Mouse (Mus musculus) left cerebral cortex, adult 8-10 months (tissue): ENCODE data around the gene Ehbp1l1. TPM values are rescaled to one million over a fixed set of nuclear protein-coding genes. Genes with fewer than 3 reads are reported as not detected.

Experiments
- DNase-seq, 2 experiments: peaks; one replicate each; pipeline ENCODE4 v3.0.0; 2022; ENCODE audit warnings: low spot score in 2 of 2
- total RNA-seq, 4 experiments: library from RNA; stranded (reverse); gene quantifications; 2 replicates each; pipeline ENCODE4 v1.2.4; 2022

Gene Ehbp1l1
- total RNA-seq, 4 experiments from 2014 or later = 15.8 to 22.9 (median 19.9) TPM

GRCm38 (mm10) chr19:5734325-5734724 lies 8.2 kb upstream of the Ehbp1l1 start:
- DNase-seq = no peak

DNA sequence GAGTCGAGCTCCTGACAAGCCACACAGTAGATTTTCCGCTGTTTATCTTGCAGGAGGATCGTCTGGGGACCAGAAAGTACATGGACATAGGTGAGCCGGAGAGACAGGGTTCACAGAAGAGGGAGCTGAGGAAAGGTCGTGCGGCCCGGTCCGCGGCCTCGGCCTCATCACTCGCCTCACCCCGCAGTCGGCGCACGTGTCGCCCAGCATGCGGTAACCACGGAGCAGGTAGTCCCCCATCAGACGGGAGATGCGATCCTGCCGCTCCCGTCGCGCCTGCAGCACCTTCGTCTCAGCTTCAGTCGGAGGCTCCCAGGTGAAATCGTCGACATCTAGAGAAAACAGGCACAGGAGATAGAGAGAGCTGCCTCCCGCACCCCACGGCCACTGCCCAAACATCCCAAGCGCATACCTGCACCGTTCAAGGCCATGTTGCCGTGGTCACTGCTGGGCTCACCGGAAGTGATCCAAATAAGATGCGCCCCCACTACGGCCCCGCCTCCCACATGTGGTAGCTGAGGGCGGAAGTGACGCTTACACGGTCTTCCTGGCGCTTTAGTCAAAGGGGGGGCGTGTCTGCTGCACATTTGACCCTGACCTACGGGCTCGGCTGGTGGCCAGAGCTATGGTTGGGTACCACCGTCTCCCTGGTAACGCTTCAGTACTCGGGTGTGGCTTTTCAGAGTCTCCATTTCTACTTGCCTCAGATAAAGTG lies 5.3 kb upstream of the Ehbp1l1 start:
- peak; percentile 82 to 91 for DNase-seq

DNA sequence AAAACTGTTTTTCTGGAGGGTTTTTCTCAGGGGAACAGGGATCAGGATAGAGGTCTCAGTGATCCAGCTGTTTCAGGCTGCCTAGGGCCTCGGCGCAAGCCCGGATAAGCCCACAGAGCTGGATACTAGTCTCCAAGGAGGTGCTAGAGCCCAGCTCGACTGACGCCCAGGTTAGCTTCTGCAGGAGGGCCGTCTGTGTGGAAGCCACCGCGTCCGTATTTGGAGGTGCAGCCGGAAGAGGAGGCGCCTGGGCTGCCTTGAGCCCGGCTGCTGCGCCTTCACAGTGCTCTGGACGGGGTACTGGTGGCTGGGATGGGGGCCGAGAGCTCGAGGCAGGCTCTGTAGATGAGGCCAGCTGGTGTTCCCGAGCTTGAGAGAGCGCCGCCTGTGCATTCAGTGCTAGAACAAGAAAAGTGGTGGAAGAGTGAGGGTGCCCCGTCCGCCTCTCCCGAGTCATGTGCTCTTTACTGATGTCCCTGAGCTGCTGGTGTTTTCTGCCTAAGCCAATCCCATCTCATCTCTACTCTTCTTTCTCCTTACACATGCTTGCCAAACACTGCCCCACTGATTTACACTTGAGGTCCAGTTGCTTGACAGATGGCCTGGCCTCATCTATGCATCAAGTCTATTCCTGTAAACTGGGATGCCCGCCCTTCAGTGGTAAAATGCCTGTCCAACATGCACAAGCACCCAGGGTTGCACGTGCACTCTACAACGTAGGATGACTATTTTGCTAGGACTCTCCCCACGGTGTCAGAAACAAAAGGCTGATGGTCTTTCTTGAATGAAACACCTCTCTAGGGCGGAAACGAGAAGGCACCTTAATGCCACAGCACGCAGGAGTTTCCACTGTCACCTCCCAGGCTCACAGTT lies 4.4 kb upstream of the Ehbp1l1 start:
- no peak for DNase-seq

DNA sequence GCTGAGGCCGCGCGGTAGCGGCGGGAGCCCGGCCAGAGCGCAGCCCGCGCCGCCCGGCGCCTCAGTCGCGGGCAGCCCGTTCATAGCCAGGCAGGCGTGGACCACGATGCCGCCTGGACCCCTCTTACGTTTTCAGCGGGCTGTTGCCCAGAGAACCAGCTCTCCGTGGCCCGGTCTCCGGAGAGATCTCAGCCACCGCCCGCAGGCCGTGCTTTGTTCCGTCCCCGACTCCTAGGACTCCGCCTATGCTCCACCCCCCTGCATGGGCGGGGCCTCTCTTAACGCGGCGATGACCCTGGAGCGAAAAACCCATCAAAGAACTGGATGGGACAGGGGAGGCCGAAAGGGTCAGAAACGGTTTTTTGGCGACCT lies 3.3 kb upstream of the Ehbp1l1 start, which contains the start of gene Fam89b:
Gene Fam89b, minus strand, starts transcription at position 210 of the 372 bp plus-strand sequence.
- peak; percentile 68 to 69 for DNase-seq

DNA sequence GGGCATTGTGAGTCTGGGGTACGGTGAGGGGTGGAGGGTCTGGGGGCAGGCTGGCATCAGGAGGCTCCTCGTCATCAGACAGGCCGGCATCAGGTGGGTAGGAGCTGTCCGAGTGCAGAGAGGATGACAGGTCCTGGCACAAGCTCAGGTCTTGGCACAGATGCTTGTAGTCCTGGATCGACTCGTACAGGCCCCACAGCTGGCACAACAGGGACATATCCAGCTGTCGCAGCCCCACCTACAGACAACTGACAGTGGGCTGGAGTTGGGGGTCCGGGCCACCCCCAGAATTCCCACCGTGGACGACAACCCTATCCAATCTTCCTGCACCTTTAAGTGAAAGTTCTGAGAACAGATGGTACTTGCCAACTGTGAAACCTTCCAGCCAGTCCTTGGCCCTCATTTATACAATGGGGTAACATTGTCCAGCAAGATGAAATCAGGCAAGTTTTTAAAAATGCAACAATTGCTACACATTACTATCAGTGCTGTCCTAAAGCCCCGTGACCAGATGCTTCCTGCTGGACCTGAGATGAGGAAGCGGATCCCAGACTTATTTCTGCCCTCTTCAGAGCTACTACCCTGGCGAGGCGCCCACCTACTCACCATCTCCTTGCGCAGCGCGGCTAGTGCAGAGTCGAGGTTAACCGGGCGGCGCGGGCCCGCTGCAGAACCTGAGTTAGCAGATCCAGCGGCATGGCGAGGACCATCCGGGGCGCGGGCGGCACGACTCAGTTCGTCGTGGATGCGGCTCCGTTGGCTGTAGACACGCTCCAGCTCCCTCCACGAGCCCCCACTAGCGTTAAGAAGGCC lies 2.7 kb upstream of the Ehbp1l1 start:
- DNase-seq = no peak

DNA sequence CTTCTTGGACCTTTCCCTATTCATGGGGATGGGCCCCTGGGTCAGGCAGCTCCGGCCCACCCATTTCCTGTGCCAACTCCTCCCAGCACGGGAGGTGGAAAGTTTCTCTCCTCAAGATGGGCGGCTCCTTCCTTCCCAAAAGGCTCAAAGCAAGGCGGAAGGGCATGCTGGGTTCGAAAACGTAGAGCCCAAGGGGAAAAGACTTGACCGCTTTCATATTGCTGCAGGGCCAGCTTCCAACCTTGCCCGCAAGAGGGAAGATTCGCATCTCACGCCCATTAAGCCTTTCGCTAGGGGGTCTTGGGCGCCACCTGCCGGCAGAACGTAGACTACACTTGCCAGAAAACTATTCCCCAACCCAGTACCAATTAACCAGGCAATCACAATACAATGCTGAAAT lies 1.6 kb upstream of the Ehbp1l1 start:
- DNase-seq = peak in 1 of 2 experiments; percentile 90

DNA sequence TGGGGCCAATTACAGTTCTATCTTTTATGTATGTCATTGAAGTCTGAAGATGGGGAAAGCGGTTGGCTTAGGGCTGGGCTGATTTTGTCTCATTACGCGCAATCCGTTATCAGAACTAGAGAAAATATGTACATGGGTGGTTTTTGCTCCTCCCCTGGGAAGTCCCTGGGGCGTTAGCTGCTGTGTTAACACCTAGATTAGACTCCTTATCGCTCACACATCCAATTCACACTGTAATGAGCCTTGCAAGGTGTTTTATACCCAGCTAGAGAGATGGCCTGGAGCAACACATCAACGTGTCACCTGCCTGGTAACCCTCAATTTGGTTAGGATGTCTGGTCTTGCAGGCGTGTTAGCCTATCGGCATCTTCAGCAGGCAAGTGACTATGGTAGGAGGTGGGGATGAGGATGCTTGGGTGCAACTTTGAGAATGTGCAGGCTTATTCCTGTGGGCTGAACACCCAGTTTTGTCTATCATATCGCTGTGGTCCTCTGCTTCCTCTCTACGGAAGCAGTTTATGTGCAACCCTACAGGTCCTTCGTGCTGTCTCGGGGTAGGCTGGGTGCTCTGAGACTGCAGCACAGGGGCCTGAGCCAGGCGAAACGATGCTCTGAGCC lies 953 bp upstream of the Ehbp1l1 start:
- DNase-seq = no peak

- no peak for DNase-seq
Observed at GRCm38 (mm10) chr19:5725029-5725707, 949 bp downstream of the Ehbp1l1 start.

GRCm38 (mm10) chr19:5724549-5724941 lies 1.6 kb downstream of the Ehbp1l1 start:
- DNase-seq = no peak

DNA sequence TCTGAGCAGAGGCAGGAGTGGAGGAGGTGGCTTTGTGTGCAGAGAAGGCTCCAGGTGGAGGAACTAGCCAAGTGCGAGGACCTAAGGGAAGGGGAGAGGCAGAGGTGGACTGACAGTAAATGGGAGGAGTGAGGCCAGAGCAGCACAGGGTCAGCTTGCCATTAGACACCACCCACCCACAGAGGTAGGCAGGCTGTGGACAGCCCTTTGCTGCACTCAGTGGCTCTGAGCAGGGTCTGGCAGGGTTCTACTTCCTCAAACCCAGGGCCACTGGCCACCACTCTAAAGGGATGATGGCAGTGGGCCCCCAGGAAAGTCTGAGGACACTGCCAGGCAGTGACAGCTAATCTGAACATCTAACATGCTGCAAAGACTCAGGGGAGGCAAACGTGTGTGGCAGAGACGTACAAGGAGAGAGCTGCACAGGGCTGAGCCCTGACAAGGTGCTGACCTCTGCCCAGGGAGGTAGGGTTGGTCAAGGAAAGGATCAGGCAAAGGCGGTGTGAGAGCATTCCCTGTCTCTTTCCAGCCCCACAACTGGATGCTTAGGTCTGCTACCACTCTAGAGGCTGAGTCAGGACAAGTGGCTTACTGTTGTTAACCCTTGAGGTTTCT lies 2.1 kb downstream of the Ehbp1l1 start:
- DNase-seq = no peak

GRCm38 (mm10) chr19:5722848-5723425 lies 3.2 kb downstream of the Ehbp1l1 start:
- DNase-seq = no peak

DNA sequence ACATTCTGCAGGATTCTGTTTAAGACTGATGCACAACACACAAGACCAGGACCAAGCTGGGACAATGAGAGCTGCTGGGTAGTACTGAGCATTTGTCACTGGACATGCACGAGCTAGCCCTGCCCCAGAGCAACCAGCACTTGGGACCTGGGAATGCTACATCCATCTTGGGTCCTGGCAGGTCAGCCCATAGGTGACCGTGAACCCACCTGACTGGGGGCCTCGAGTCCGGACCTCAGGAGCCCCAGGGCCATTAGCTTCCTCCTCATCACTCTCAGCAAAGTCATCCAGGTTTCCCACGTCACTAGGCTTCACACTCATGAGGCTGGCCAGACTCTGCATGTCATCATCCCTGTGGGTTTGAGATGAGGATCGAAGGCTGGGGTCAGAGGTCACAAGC lies 4.9 kb downstream of the Ehbp1l1 start:
- no peak for DNase-seq

DNA sequence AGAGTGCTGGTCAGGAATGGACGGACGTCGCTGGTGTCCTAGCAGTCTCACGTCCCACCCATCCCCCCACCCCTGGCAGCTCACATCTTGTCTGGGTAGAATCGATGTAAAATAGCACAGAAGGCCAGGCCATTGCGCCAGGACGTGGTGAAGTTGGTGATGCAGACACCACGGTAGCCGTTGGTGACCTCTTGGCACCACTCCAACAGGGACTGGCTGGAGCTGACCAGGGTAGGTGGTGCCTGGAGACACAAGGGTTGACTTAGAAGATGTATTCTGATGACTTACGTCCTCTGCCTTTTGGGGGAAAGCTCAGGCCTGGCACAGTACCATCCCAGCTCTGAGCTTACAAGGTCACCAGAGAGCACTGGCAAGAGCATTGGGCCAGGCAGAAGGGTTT lies 9.2 kb downstream of the Ehbp1l1 start:
- no peak for DNase-seq

- no peak for DNase-seq
Observed at GRCm38 (mm10) chr19:5715793-5716688, 10.1 kb downstream of the Ehbp1l1 start.

- no peak for DNase-seq
Observed at GRCm38 (mm10) chr19:5713730-5714129, 12.4 kb downstream of the Ehbp1l1 start.

DNA sequence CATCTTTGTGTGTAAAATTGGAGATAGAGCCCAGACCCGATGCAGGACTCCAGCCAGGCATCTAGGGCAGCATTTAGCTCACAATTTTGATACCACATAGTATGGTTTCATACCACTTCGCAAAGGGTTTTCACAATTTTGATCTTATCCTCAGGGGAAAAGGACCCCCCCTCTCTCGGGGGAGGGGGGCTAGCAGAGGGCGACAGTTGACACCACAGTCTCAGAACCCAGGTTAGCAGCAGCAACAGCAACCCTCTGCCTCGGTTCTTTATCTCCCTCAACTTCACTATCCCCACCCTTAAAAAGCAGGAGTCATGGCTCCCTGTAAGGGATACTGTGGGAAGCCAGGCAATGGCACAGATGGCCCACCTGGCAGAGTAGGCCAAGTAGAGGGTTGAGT lies 12.9 kb downstream of the Ehbp1l1 start:
- DNase-seq = no peak

- no peak for DNase-seq
Observed at GRCm38 (mm10) chr19:5711907-5712460, 14.1 kb downstream of the Ehbp1l1 start.

- no peak for DNase-seq
Observed at GRCm38 (mm10) chr19:5711218-5711617, 14.9 kb downstream of the Ehbp1l1 start.

DNA sequence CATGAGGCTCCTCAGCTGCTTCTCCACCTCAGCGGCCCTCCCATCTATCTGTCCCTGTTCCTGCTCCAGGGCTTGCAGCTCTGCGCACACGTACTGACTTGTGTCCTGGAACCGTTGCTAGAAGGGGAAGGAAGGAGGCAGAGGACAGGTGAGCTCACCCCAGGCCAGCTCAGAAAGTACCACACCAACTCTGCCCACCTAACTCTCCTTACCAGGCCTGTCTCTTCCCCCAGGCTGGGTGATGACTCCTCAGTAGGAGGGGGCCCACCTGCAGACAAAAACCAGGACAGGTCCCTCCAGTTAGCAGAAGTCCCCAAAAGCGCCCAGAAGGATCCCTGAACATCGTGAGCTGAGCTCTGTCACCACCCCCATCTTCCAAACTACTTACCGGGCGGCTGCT lies 15.5 kb downstream of the Ehbp1l1 start:
- DNase-seq = no peak
